Mouse (Mus musculus) kidney, adult 18-20 months (tissue): ENCODE results near the gene Eif5.
A peak's percentile ranks its signal among the peaks of the same experiment; 100 is the strongest.
"Not testable (repeated sequence)": the region's sequence is repeated elsewhere in the genome, so short reads cannot be mapped to it uniquely, and the experiment has no call there.

Experiments
- DNase-seq: peaks from one replicate; pipeline ENCODE4 v3.0.0; 2021

Gene Eif5

GRCm38 (mm10) chr12:111527643-111528281 lies 10.1 kb upstream of the Eif5 start:
- DNase-seq: no peak

GRCm38 (mm10) chr12:111529192-111529591 lies 8.6 kb upstream of the Eif5 start:
- DNase-seq: no peak

- DNase-seq: no peak
Measured at GRCm38 (mm10) chr12:111533096-111533794, 4.6 kb upstream of the Eif5 start.

- peak; percentile 22 for DNase-seq
Measured at GRCm38 (mm10) chr12:111535281-111535680, 2.5 kb upstream of the Eif5 start.

GRCm38 (mm10) chr12:111535762-111536161 lies 2.1 kb upstream of the Eif5 start:
- DNase-seq: no peak

GRCm38 (mm10) chr12:111536746-111537145 lies 1.1 kb upstream of the Eif5 start:
- DNase-seq: no peak

- DNase-seq: no peak
Measured at GRCm38 (mm10) chr12:111537341-111537740, 475 bp upstream of the Eif5 start.

- DNase-seq: peak; percentile 85
Measured at GRCm38 (mm10) chr12:111538292-111539040, 650 bp downstream of the Eif5 start.

GRCm38 (mm10) chr12:111539041-111539345 lies 1.2 kb downstream of the Eif5 start:
- DNase-seq: no peak

GRCm38 (mm10) chr12:111547070-111547469 lies 9.3 kb downstream of the Eif5 start:
- no peak for DNase-seq

- DNase-seq: no peak
Measured at GRCm38 (mm10) chr12:111548555-111549289, 10.9 kb downstream of the Eif5 start.

GRCm38 (mm10) chr12:111550679-111551078 lies 12.9 kb downstream of the Eif5 start:
- DNase-seq: peak; percentile 29

- no peak for DNase-seq
Measured at GRCm38 (mm10) chr12:111552342-111552741, 14.5 kb downstream of the Eif5 start.

GRCm38 (mm10) chr12:111555357-111555756 lies 17.5 kb downstream of the Eif5 start:
- DNase-seq: no peak

- DNase-seq: not testable (repeated sequence)
Measured at GRCm38 (mm10) chr12:111555893-111556292, 18.1 kb downstream of the Eif5 start.

- DNase-seq: no peak
Measured at GRCm38 (mm10) chr12:111557538-111557937, 19.7 kb downstream of the Eif5 start.

GRCm38 (mm10) chr12:111558655-111559054 lies 20.8 kb downstream of the Eif5 start:
- DNase-seq: no peak

- DNase-seq: no peak
Measured at GRCm38 (mm10) chr12:111559647-111560258, 21.9 kb downstream of the Eif5 start.

GRCm38 (mm10) chr12:111560286-111560685 lies 22.5 kb downstream of the Eif5 start:
- DNase-seq: no peak

GRCm38 (mm10) chr12:111562276-111562814 lies 24.5 kb downstream of the Eif5 start:
- no peak for DNase-seq

GRCm38 (mm10) chr12:111563076-111563629 lies 25.3 kb downstream of the Eif5 start:
- DNase-seq: no peak

- DNase-seq: no peak
Measured at GRCm38 (mm10) chr12:111565363-111565762, 27.5 kb downstream of the Eif5 start.
